Mouse (Mus musculus): ENCODE measurements at regions not wholly inside any gene's neighbourhood (a gene's known extent, or its start where the extent isn't known, plus 50 kb on each side); places are given as distances from the start of the nearest gene placed in this dataset.

DNA sequence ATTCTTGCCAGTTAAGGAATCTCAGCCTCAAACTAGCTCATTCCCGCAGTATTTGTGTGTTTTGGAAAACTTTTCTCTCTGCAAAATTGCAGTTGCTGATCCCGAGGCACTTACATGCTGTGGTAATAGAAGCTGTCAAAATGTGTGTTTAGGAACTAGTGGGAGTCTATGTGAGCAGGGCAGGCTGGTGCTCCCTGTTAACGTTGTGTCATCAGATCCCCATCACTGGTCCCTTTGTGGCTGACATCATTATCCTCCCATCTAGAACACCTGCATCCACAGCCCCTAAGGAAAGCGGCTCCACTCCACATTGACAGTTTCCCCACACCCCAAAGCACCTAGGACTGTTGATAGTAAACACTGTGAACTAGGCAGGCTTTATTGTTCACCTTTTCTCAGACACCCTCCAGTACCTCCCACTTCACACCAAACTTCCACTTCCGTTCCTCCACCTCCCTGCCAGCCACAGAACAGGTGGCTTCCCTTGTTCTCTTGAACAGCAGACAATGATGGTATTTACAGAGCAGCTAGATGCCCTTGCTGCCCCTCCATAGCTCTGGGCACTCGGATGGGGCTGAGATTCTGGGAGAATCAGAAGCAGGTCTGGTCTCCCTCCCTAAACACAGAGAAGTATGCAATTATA is 275.8 kb downstream of the Gm19410 start:
- DNase-seq (ENCODE audit: low spot score), result peak; percentile 61

DNA sequence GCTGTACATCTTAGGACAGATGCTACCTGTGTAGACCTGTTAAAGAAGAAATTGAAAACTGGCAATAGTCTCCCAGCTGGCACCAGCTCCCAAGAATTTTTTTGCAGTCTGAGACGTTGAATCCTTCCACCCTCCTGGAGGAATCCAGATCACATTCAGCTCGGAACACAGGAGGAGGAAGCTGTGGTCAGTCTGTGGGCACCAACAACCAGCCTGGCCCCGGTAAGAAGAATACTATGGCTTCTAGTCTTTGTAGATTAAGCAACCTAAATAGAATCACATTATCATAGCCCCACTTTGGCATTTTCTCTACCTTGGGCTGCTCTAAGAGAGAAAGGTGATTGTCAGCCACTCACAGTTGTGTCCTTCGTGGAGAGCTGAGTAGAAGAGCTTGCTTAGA is 277.0 kb downstream of the Gm19410 start:
- DNase-seq (ENCODE audit: low spot score), result no peak
